Mouse (Mus musculus) ovary, postnatal 36 days (tissue): ENCODE measurements around the gene Desi1.

Experiments
- DNase-seq: peaks from one replicate; pipeline ENCODE4 v3.0.0; 2022; ENCODE audit warnings: low spot score, mixed read lengths

Gene Desi1

DNA sequence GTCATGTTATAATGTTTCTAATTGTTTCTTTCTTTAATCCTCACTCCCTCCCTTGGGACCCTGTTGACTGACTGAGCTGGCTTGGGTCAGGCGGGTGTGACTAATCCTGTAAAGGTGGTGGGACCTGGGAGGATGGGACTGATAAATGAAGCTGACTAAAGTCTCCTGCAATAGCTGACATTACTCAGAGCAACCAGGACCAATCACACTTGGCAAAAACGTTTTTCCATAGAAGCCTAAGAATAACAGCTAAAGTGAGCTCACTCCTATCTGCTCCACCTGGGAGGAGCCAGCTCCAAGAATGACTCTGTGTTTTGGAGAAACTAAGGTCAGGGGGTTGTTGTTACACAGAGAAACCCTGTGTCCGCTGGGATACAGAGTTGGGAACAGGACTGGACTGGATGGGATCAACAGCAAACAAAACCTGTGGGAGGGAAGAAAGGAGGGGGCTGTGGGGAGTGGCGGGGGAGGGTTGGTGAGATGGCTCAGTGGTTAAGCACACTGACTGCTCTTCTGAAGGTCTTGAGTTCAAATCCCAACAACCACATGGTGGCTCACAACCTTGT lies 68.6 kb downstream of the Desi1 start:
- DNase-seq = no peak

DNA sequence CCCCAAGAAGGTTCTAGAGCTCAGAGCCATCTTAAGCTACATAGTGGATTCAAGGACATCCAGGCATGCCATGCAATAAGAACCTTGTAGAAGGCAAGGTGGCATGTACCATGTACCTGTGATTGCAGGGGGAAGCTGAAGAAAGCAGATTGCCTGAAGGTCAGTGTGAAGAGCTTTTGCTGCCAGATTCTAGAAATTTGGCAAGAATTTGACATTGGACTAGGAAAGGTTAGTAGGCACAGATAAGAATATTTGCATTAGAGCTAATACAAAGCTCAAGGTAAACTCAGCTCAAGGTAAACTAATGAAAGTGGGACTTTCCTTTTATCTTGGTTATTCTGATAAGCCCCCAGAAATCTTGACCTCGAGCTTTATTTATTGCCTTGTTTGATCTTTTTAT lies 69.4 kb downstream of the Desi1 start:
- no peak for DNase-seq

DNA sequence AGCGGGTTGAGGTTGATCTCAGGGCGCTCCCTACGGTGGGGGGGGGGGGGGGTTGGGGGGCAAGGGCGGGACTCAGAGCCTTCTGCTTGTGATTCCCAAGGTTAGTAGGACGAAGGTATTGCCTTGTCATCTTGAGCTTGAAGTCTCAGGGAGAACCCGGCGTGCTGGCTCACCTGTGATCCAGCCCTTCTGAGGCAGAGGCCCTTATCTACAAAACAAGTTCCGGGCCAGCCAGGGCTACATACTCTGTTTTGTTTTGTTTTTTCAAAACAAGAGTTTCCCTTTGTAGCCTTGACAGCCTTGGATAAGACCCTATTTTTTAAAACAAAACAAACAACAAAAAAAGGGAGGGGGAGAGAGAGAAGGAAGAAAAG lies 72.6 kb downstream of the Desi1 start:
- DNase-seq = no peak

DNA sequence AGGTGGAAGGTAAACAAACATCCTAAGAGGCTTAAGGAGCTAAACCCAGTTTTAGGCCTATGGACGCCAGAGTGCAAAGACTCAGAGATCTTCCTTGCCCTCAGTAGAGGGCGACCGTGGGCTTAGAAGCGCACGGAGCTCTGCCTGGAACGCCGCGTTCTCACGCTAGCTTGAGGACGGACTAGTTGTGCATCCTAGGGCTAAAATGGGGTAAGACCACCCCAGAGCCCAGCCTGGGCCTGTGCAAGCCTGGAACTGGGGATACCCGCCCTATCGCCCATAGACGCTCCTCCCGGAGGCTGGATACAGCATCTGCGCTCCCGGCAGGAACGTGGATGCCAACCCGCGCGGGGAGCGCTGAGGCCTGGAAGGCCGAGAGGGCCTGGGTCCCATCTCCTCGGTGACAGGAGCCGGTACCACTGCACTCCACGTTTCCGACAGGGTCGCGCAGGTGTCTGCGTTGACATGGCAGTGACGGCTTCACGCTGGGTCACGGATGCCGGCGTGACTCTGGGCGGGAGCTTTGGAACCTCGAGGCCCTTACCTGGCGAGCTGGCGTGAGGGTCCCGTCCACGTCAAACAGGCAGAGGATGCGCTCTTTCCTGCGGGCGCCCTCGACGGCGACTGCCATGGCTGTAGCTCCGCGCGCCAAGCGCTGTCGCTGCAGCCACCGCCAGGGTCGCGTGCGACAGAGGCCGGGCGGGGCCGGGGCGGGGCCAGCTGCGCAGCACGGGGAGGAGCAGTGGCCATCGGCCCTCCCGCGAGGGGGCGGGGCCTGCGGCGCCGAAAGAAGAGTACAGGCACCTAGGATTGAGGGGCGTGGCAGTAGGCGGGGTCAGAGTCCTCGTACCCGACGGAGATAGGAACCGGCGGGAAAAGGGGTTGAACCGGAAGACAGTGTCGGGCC lies 73.2 kb downstream of the Desi1 start, which contains the start of gene Pmm1:
Gene Pmm1 (minus strand): TSS at position 760 of the 907 bp plus-strand sequence.
- peak; percentile 99 for DNase-seq

DNA sequence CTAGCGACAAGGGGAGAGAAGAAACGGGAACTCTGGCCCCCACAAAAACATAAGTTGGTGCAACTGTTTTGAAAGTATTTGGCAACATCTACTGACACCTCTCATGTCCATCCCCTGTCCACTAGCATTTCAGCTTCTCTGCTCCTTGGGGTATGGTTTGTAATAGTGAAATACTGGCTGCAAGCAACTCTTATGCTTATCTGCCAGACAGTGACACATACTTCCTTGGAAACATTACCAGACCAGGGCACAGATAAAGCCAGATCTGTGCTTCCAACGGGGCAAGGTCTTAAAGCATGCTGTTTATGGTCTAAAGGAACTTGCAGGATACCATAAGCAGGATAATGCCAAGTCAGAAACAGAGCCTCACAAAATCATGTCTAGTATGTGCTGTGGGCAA lies 74.8 kb downstream of the Desi1 start:
- DNase-seq = no peak

DNA sequence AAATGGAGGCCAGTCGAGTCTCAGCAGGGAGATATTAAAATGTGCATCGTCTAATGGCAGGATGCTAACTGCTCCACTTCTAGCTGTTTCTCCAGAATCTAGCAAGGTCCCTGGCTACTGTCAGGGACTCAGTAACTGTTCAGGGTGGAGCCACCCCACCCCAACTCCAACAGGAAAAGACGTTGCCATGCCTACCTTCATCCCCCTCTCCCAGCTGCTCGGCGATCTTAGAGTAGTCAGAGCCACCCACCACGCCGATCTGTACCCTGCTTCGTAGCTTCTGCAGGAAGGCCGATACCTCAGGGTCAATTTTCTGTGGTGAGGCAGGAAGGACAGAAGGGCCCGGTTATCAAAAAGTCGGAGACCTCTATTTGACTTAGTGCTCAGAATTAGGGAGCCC lies 76.1 kb downstream of the Desi1 start:
- no peak for DNase-seq

DNA sequence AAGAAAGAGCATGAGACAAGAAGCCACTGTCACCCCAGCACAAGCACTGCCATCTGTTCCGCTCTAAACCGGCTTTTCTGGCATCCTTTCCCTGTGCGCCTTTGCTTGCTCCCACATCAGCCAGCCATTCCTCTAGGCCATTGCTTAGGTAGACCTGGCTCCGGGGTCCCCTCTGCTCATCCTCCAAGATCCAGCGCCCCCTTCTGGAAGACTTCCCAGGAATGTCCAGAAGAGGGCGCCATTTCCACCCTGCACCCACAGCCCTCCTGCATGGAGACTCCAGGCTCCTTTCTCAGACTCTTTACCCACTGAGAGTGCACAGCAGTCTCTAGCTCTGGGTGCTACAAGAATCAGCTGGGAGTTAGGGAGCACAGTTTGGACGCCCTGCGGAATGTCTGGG lies 77.2 kb downstream of the Desi1 start:
- no peak for DNase-seq

DNA sequence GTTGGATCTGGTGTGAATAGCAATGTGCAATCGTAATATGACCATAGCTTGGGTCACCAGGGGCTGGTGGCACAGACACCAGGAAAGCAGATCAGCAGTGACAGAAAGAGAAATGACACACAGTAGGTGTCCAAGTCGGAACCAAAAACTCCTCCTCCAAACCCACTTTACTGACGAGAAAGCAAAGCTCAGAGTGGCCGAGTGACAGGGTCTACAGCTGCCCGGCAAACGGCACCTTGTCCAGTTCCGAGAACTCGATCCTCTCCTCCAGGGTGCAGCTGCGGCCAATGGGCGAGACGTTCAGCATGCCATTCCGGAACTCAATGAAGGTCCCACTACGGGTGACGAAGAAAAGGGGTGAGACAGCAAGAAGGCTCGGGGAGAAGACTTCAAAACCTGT lies 78.2 kb downstream of the Desi1 start:
- DNase-seq = no peak

DNA sequence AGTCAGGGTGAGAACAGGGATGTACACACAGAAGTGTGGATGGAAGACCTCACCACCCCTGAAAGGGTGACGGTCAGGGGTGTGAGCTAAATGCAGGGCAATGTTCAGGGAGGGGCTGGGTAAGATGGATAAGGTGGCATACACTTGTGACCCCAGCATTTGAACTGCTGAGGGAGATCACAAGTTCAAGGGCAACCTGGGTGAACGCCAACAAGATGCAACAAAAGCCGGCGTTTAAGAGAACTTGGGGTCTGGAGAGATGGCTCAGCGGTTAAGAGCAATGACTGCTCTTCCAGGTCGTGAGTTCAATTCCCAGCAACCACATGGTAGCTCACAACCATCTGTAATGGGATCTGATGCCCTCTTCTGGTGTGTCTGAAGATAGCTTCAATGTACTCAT lies 78.9 kb downstream of the Desi1 start:
- no peak for DNase-seq

DNA sequence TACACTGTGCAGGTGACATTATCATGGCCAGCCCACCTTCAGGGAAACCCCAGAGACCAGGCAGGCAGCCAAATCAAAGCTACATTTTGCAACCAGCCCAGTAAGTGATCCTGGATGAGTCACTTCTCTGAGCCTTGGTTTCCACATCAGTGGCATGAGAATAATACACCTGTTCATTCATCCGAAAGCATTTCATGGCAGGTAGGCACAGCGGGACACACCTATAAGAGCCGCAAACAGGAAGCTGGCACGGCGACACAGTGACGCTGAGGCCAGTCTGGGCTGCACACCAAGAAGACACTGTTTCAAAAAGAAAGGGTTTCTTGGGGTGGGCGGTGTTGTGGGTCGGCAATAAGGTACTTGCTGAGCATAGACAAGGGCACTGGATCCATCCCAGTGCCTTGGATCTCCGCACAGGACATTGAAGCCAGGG lies 79.5 kb downstream of the Desi1 start:
- no peak for DNase-seq

DNA sequence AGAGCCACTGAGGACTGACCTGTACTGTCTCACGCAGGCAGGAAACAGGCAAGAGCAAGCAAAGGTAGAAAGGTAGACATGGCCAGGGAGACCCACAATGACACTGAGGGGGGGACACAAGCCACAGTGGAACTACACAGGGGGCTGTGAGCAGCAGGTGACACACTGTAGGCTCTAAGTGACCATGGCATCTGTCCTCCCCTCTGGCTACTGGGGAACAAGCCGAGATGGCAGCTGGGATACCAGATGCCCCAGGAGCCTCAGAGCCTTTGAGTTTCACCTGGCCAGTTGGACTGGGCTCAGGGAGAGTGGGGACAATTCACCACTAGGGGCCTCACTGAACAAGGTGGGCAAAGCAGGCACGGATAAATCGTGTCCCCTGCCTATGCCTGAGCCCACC lies 81.4 kb downstream of the Desi1 start:
- no peak for DNase-seq

DNA sequence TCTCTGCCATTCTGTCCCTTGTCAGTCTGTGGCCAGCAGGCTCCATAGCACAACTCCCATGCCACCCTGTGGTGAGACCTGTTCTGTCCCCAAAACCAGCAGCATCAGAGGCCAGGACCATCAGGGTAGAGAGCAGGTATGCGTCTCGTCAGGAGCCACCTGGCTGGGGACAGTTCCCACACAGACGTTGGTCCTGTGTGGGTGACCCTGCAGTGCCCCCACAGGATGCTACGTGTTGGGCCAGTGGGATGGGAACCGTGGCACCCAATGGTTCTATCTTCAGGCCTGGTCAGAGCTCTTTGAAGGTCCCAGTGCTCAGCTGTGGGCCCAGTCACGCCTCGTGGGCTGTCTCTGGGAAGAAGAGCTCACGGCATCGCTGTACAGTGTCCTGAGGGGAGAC lies 82.5 kb downstream of the Desi1 start:
- no peak for DNase-seq

DNA sequence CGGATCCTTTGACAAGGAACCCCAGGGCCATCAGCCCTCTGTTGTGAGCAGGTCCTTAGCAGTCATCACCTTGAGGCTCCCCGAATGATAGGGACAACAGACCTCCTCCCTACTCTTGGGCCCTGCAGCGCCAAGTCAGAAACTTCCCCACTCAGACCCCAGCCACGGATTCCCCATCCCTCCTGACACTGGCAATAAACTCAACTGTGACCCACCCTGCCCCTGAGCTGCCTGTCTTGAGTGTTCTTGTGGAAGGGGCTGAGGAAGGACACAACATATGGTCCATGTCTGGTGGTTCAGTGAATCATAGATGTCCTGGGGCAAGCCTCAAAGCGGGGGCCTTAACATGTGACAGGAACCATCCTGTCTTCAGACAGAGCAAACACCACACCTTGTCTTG lies 82.9 kb downstream of the Desi1 start:
- no peak for DNase-seq

DNA sequence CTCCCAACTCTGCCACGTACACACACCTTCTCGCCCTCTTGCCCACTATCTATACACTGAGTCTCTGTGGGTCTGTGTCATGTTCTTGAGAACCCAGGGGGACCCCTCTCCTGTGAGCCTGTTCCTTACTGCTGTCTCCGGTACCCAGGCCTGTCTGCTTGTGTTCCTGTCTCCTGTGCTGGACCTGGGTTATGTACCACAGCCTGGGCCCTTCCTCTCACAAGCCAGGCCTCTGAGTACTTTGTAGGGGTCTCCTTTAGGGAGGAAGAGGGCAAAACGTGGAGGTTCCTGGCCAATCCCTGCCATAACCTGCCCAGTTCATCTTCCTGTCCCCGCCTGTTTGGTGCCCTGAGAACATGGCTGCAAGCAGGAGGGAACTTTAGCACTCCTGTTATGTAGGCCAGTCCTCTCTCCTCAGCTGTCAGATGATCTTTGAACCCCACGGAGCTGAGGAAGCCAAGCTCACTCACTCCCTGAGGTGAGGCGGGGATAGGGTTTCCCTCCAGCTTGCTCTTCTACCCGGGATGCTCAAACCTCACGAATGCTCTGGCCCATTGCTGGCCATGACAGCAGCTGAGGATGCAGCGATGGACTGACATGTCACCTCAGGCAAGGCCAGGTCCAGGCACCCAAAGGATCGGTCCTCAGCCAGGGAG lies 84.1 kb downstream of the Desi1 start:
- peak; percentile 2 for DNase-seq

DNA sequence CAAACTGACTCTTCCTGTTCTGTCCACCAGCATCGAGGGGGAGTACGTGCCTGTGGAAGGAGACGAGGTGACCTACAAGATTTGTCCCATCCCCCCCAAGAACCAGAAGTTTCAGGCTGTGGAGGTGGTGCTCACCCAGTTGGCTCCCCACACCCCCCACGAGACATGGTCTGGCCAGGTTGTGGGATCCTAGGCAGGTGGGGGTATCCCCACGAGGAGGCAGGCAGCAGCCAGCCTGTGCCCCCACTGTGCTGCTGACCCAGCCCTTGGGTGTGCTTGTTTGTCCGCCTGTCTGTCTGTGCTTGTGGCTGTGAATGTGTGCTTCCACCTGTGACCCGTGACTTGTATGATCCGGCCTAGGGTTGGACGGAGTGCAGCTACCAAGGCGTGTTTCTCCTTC lies 84.6 kb downstream of the Desi1 start:
- DNase-seq = no peak

DNA sequence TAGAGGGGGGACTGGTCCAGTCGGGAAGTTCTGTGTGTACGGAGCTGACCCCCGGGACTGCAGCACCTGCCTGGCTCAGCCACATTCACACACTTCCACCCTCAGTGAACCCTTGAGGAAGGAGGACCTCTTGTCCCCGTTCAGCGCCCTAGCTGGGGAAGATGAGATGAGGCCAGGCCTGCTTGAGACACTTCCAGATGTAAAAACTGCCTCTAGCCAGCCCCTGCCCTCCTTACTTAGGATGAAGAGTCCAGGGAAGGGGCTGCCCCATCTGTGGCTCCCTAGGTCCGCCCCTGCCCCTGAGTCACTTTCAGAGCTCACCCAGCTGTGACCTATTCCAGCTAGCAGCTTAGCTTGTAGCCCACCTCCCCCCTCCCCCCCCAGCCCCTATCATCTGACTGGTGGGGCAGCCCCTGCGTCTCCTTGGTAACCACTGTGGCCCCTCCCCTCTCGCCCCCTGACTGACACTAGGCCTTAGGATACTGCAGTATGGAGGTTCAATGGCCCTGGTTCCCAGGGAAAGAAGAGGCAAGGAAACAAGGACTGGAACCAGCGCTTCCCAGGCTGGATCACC lies 90.4 kb downstream of the Desi1 start:
- no peak for DNase-seq
